Mouse (Mus musculus) neural tube, embryonic 12.5 days (tissue): ENCODE measurements around the gene Lsm7. TPM values are rescaled to one million over a fixed set of nuclear protein-coding genes. Genes with fewer than 3 reads are reported as not detected.
A peak's percentile ranks its signal among the peaks of the same experiment; 100 is the strongest.

ENCODE experiments used
- ATAC-seq: fragments of 200-750 bp; cut with Nextera tagmentation; 2 replicates; pipeline ENCODE4 v1.8.0; 2017; ENCODE audit warnings: low read depth, mild to moderate bottlenecking, moderate TSS enrichment, moderate library complexity; ENCODE audit not compliant: low FRiP score
- H3K27ac ChIP-seq: fragments of 300-500 bp; sonication (generic); 2 replicates; pipeline ENCODE4 v1.5.1; 2016
- H3K27me3 ChIP-seq: fragments of 300-500 bp; sonication (generic); replicated peaks from 2 replicates; pipeline ENCODE4 v1.6.1; 2016; ENCODE audit warnings: mild to moderate bottlenecking
- H3K36me3 ChIP-seq: fragments of 300-500 bp; sonication (generic); 2 replicates; pipeline ENCODE4 v1.6.1; 2016; ENCODE audit warnings: mild to moderate bottlenecking
- H3K4me1 ChIP-seq: fragments of 300-500 bp; sonication (generic); 2 replicates; pipeline ENCODE4 v1.6.1; 2016
- H3K4me2 ChIP-seq: fragments of 300-500 bp; sonication (generic); replicated peaks from 2 replicates; pipeline ENCODE4 v1.6.1; 2016; ENCODE audit warnings: mild to moderate bottlenecking
- H3K4me3 ChIP-seq: fragments of 300-500 bp; sonication (generic); 2 replicates; pipeline ENCODE4 v1.5.1; 2016
- H3K9ac ChIP-seq: fragments of 300-500 bp; sonication (generic); 2 replicates; pipeline ENCODE4 v1.6.1; 2016; ENCODE audit warnings: mild to moderate bottlenecking
- H3K9me3 ChIP-seq: fragments of 300-500 bp; sonication (generic); 2 replicates; pipeline ENCODE4 v1.6.1; 2016; ENCODE audit warnings: mild to moderate bottlenecking
- WGBS: fragments of 180-500 bp; shearing (Covaris S2); methylation state at CpG from one replicate; pipeline ENCODE4 v1.1.7; 2016; 5-methylcytosine and 5-hydroxymethylcytosine counted together
- polyA plus RNA-seq: library from polyadenylated mRNA; unstranded; fragments of >200 nt; fragmentation: Nextera tagmentation; extraction: Ambion mirVana; gene quantifications from 2 replicates; pipeline ENCODE4 v1.2.1, GENCODE M21; 2016

Lsm7 gene
- polyA plus RNA-seq, 1 experiment from 2014 or later = 274 TPM

GRCm38 (mm10) chr10:80843931-80844547 is 11.0 kb downstream of the Lsm7 start, which contains the start of gene Lingo3:
Gene Lingo3, minus strand, starts transcription at chr10:80844039.
- Histone ChIP-seq H3K27ac (no peak within 1 kb of the TSS), H3K4me3 (peak within 1 kb of the TSS; percentile 38), H3K9ac (peak within 1 kb of the TSS; percentile 53), H3K4me1 (peaks cover 11% of the 10 kb centered on the region), H3K36me3 (no peaks in the 10 kb centered on the region), H3K4me2 (peak within 1 kb of the TSS; percentile 75), H3K27me3 (peaks cover 45% of the 10 kb centered on the region), H3K9me3 (no peaks in the 10 kb centered on the region)
- 4% methylated on average over 51 of the region's 51 CpGs for WGBS
- no peak for ATAC-seq

GRCm38 (mm10) chr10:80843087-80843930 is 11.7 kb downstream of the Lsm7 start:
- Histone ChIP-seq H3K4me2 (peak overlapping the region; percentile 75), H3K36me3 (no peaks in the 10 kb centered on the region), H3K4me3 (peak overlapping the region; percentile 38), H3K4me1 (peaks cover 11% of the 10 kb centered on the region), H3K9me3 (no peaks in the 10 kb centered on the region), H3K9ac (peak overlapping the region; percentile 53), H3K27ac (no peak overlapping the region), H3K27me3 (peaks cover 45% of the 10 kb centered on the region)
- no peak for ATAC-seq
- 10% methylated on average over 32 of the region's 32 CpGs for WGBS

GRCm38 (mm10) chr10:80842334-80842733 is 12.7 kb downstream of the Lsm7 start:
- no peak for ATAC-seq
- WGBS = 84% methylated on average over 15 of the region's 15 CpGs
- peaks cover 48% of the 10 kb centered on the region for H3K27me3 ChIP-seq

GRCm38 (mm10) chr10:80841685-80842084 is 13.3 kb downstream of the Lsm7 start:
- Histone ChIP-seq H3K9ac (no peak overlapping the region), H3K27me3 (peaks cover 48% of the 10 kb centered on the region), H3K27ac (no peak overlapping the region), H3K4me1 (peaks cover 11% of the 10 kb centered on the region), H3K4me3 (no peak overlapping the region), H3K36me3 (no peaks in the 10 kb centered on the region), H3K4me2 (no peak overlapping the region), H3K9me3 (no peaks in the 10 kb centered on the region)
- ATAC-seq = no peak
- 88% methylated on average over 2 of the region's 2 CpGs for WGBS

More at GRCm38 (mm10) chr10:80842334-80842733, 12.7 kb downstream of the Lsm7 start:
- Histone ChIP-seq H3K27ac (no peak overlapping the region), H3K4me1 (peaks cover 11% of the 10 kb centered on the region), H3K4me3 (no peak overlapping the region), H3K4me2 (no peak overlapping the region), H3K36me3 (no peaks in the 10 kb centered on the region), H3K9me3 (no peaks in the 10 kb centered on the region), H3K9ac (no peak overlapping the region)

GRCm38 (mm10) chr10:80839848-80840247 is 15.2 kb downstream of the Lsm7 start:
- H3K9me3 ChIP-seq = 0 out of 2 replicates have a peak, but pooled peaks cover 3% of the 10 kb centered on the region
- no peak overlapping the region for H3K27ac ChIP-seq
- WGBS = 61% methylated on average over 6 of the region's 6 CpGs
- H3K36me3 ChIP-seq = no peaks in the 10 kb centered on the region
- 0 out of 2 replicates have a peak overlapping the region, but pooled peaks have one; percentile 9 for H3K9ac ChIP-seq
- peaks cover 11% of the 10 kb centered on the region for H3K4me1 ChIP-seq
- H3K4me2 ChIP-seq = no peak overlapping the region
- ATAC-seq = no peak
- H3K4me3 ChIP-seq = no peak overlapping the region
- H3K27me3 ChIP-seq = peaks cover 52% of the 10 kb centered on the region

- peaks cover 52% of the 10 kb centered on the region for H3K27me3 ChIP-seq
These were observed 16.6 kb downstream of the Lsm7 start for GRCm38 (mm10) chr10:80838346-80838912.

GRCm38 (mm10) chr10:80837827-80838226 is 17.2 kb downstream of the Lsm7 start:
- Histone ChIP-seq H3K9ac (0 out of 2 replicates have a peak overlapping the region, but pooled peaks have one; percentile 14), H3K27me3 (peaks cover 50% of the 10 kb centered on the region), H3K4me2 (no peak overlapping the region), H3K36me3 (no peaks in the 10 kb centered on the region), H3K4me3 (no peak overlapping the region), H3K4me1 (no peaks in the 10 kb centered on the region; the same call in 1 of the 2 replicates), H3K9me3 (0 out of 2 replicates have a peak, but pooled peaks cover 6% of the 10 kb centered on the region), H3K27ac (no peak overlapping the region)
- WGBS = 16% methylated on average over 2 of the region's 2 CpGs
- no peak for ATAC-seq

More at GRCm38 (mm10) chr10:80838346-80838912, 16.6 kb downstream of the Lsm7 start:
- H3K9ac ChIP-seq = no peak overlapping the region
- peaks cover 4% of the 10 kb centered on the region; the same call in 1 of the 2 replicates for H3K4me1 ChIP-seq
- H3K9me3 ChIP-seq = 0 out of 2 replicates have a peak, but pooled peaks cover 6% of the 10 kb centered on the region
- no peak for ATAC-seq
- WGBS = 68% methylated on average over 2 of the region's 2 CpGs
- H3K27ac ChIP-seq = no peak overlapping the region
- no peaks in the 10 kb centered on the region for H3K36me3 ChIP-seq
- no peak overlapping the region for H3K4me2 ChIP-seq
- no peak overlapping the region for H3K4me3 ChIP-seq

GRCm38 (mm10) chr10:80836949-80837379 is 18.0 kb downstream of the Lsm7 start:
- Histone ChIP-seq H3K27ac (no peak overlapping the region), H3K9ac (no peak overlapping the region), H3K9me3 (0 out of 2 replicates have a peak, but pooled peaks cover 6% of the 10 kb centered on the region), H3K4me3 (no peak overlapping the region), H3K4me2 (no peak overlapping the region), H3K36me3 (no peaks in the 10 kb centered on the region; the same call in 1 of the 2 replicates), H3K4me1 (no peaks in the 10 kb centered on the region; the same call in 1 of the 2 replicates), H3K27me3 (peaks cover 42% of the 10 kb centered on the region)
- WGBS = 44% methylated on average over 7 of the region's 7 CpGs
- ATAC-seq = no peak

GRCm38 (mm10) chr10:80835617-80836016 is 19.4 kb downstream of the Lsm7 start:
- peaks cover 7% of the 10 kb centered on the region for H3K4me1 ChIP-seq
- H3K27ac ChIP-seq = no peak overlapping the region
- no peak overlapping the region; the same call in 1 of the 2 replicates for H3K9ac ChIP-seq
- H3K4me2 ChIP-seq = peak overlapping the region; percentile 25
- H3K36me3 ChIP-seq = peaks cover 3% of the 10 kb centered on the region; the same call in 1 of the 2 replicates
- H3K9me3 ChIP-seq = 0 out of 2 replicates have a peak, but pooled peaks cover 6% of the 10 kb centered on the region
- peaks cover 36% of the 10 kb centered on the region for H3K27me3 ChIP-seq
- ATAC-seq = no peak
- H3K4me3 ChIP-seq = no peak overlapping the region
- 53% methylated on average over 30 of the region's 30 CpGs for WGBS

GRCm38 (mm10) chr10:80832818-80833217 is 22.2 kb downstream of the Lsm7 start:
- peaks cover 36% of the 10 kb centered on the region for H3K27me3 ChIP-seq
- WGBS = 58% methylated on average over 7 of the region's 7 CpGs
- 0 out of 2 replicates have a peak, but pooled peaks cover 6% of the 10 kb centered on the region for H3K9me3 ChIP-seq
- no peak overlapping the region for H3K4me2 ChIP-seq
- H3K36me3 ChIP-seq = peaks cover 22% of the 10 kb centered on the region
- no peak overlapping the region for H3K9ac ChIP-seq
- ATAC-seq = no peak
- no peak overlapping the region for H3K27ac ChIP-seq
- H3K4me3 ChIP-seq = no peak overlapping the region
- peaks cover 29% of the 10 kb centered on the region for H3K4me1 ChIP-seq

GRCm38 (mm10) chr10:80831136-80831535 is 23.9 kb downstream of the Lsm7 start:
- Histone ChIP-seq H3K4me2 (peak overlapping the region; percentile 16; the same call in 1 of the 2 replicates), H3K27ac (no peak overlapping the region), H3K9me3 (0 out of 2 replicates have a peak, but pooled peaks cover 6% of the 10 kb centered on the region), H3K27me3 (peaks cover 32% of the 10 kb centered on the region), H3K36me3 (peaks cover 22% of the 10 kb centered on the region), H3K4me3 (no peak overlapping the region; the same call in 1 of the 2 replicates), H3K9ac (no peak overlapping the region), H3K4me1 (peaks cover 35% of the 10 kb centered on the region)
- 2% methylated on average over 9 of the region's 9 CpGs for WGBS
- no peak for ATAC-seq
